Comparison of ENCODE assay signal across 9 mouse cellular contexts in genomic region chr7:34721650-34722048, GRCm38 (mm10).
DNase-seq lines count a peak whose midpoint lies in the region; ATAC-seq and TF ChIP-seq lines count a peak whose summit lies in the region.
"Had no signal": no experiment of that assay in that cellular context is flagged by ENCODE, and none has a peak within 500 bp of the region (broad histone marks: within the 10 kb centered on the region; RNA-seq: fewer than 3 reads in every experiment).

No protein-coding gene starts in this region.

- no peaks in the 10 kb centered on the region for H3K27me3 ChIP-seq in testis, adult 2 months (ENCODE audit: control insufficient read depth, insufficient read depth, low read length)
- H3K27me3 ChIP-seq in heart, embryonic 16.5 days (ENCODE audit: control insufficient read depth, insufficient read depth, low read length): peaks cover 5% of the 10 kb centered on the region; the same call in 1 of the 2 replicates
- H3K27me3 ChIP-seq in lung, embryonic 15.5 days: peaks cover 13% of the 10 kb centered on the region; the same call in 1 of the 2 replicates
- H3K27me3 ChIP-seq: hindbrain, embryonic 15.5 days had no signal

- no peaks in the 10 kb centered on the region for H3K9me3 ChIP-seq in heart, embryonic 16.5 days (replicated peaks; ENCODE audit: control insufficient read depth, low read length)
- H3K9me3 ChIP-seq in lung, embryonic 15.5 days: no peaks in the 10 kb centered on the region
- H3K9me3 ChIP-seq: hindbrain, embryonic 15.5 days had no signal

- H3K36me3 ChIP-seq in testis, adult 2 months (ENCODE audit: control insufficient read depth, insufficient read depth, low read length): no peaks in the 10 kb centered on the region
- H3K36me3 ChIP-seq in heart, embryonic 16.5 days (ENCODE audit: control insufficient read depth, insufficient read depth): no peaks in the 10 kb centered on the region
- H3K36me3 ChIP-seq in lung, embryonic 15.5 days: no peaks in the 10 kb centered on the region
- H3K36me3 ChIP-seq: hindbrain, embryonic 15.5 days had no signal

- H3K27ac ChIP-seq in testis, adult 2 months (ENCODE audit: control insufficient read depth, insufficient read depth, low read depth, low read length): no peak overlapping the region
- peak overlapping the region; percentile 21 for H3K27ac ChIP-seq in heart, embryonic 16.5 days (ENCODE audit: low read length)
- H3K27ac ChIP-seq in lung, embryonic 15.5 days: peak overlapping the region; percentile 74
- no peak overlapping the region for H3K27ac ChIP-seq in left cerebral cortex, adult 2 months

- peak overlapping the region; percentile 17 for H3K4me3 ChIP-seq in testis, adult 2 months (ENCODE audit: control insufficient read depth, low read depth, low read length)
- no peak overlapping the region for H3K4me3 ChIP-seq in heart, embryonic 16.5 days (ENCODE audit: low read length)
- H3K4me3 ChIP-seq in lung, embryonic 15.5 days: no peak overlapping the region
- no peak overlapping the region for H3K4me3 ChIP-seq in left cerebral cortex, adult 2 months
- H3K4me3 ChIP-seq: hindbrain, embryonic 15.5 days had no signal

- H3K4me1 ChIP-seq in testis, adult 2 months (ENCODE audit: control insufficient read depth, insufficient read depth, low read length): no peaks in the 10 kb centered on the region; the same call in 1 of the 2 replicates
- H3K4me1 ChIP-seq in heart, embryonic 16.5 days (ENCODE audit: control insufficient read depth, insufficient read depth, low read length): peaks cover 16% of the 10 kb centered on the region
- peaks cover 22% of the 10 kb centered on the region for H3K4me1 ChIP-seq in lung, embryonic 15.5 days

- WGBS in heart, embryonic 16.5 days: 7% methylated on average over 5 of the region's 5 CpGs
- 12% methylated on average over 5 of the region's 5 CpGs for WGBS in lung, embryonic 15.5 days

- TF ChIP-seq POLR2A in testis, adult 2 months (IDR thresholded peaks at IDR 0.05; ENCODE audit: control insufficient read depth, low read depth, low read length): no peak

- no peak overlapping the region for H3K9ac ChIP-seq in heart, embryonic 16.5 days (ENCODE audit: low read length)
- H3K9ac ChIP-seq in lung, embryonic 15.5 days: no peak overlapping the region
- H3K9ac ChIP-seq: hindbrain, embryonic 15.5 days had no signal

- H3K4me2 ChIP-seq in heart, embryonic 16.5 days (ENCODE audit: low read depth, low read length): no peak overlapping the region
- no peak overlapping the region for H3K4me2 ChIP-seq in lung, embryonic 15.5 days
- H3K4me2 ChIP-seq: hindbrain, embryonic 15.5 days had no signal

- ATAC-seq in heart, embryonic 16.5 days (replicated peaks; ENCODE audit: extremely low read depth, insufficient read depth, low FRiP score): peak; percentile 71
- peak; percentile 80 for ATAC-seq in lung, embryonic 15.5 days (ENCODE audit: borderline replicate concordance, extremely low read depth, low FRiP score, low TSS enrichment)
- ATAC-seq in erythroid progenitor cell, adult 5-6 weeks (replicated peaks; ENCODE audit: low FRiP score, poor library complexity, severe bottlenecking): no peak

- no peak for TF ChIP-seq CTCF in testis, adult 2 months (IDR thresholded peaks at IDR 0.05; ENCODE audit: control insufficient read depth, insufficient read depth, insufficient replicate concordance, low read depth, low read length)
- no peak for TF ChIP-seq CTCF in left cerebral cortex, adult 2 months (IDR thresholded peaks at IDR 0.05)

- DNase-seq in testis, postnatal 10 days (ENCODE audit: low spot score): no peak
- no peak for DNase-seq in adipocyte (ENCODE audit: low spot score)
- DNase-seq in cerebellum, adult 9-11 months: no peak
- DNase-seq in left cerebral cortex, adult 2 months (ENCODE audit: extremely low spot score in 1 of 2, low spot score in 2 of 2): no peak

- intact Hi-C loops in left cerebral cortex, adult 2 months (cut with DNase I): loop anchor here (5.0 kb wide), 1 partner anchor 56 kb away; no protein-coding TSS in a partner anchor

Comparison
In these comparisons a context has a peak if more than half of its experiments do, and no peak if none do; other contexts are left out.
1. H3K27ac ChIP-seq: peak in heart, embryonic 16.5 days (single experiment) and lung, embryonic 15.5 days (single experiment); none in testis, adult 2 months (single experiment) and left cerebral cortex, adult 2 months (single experiment).